Mouse (Mus musculus) erythroblast, embryonic 14.5 days (primary cell): ENCODE results near the gene Tmeff1. TPM values are rescaled to one million over a fixed set of nuclear protein-coding genes. Genes with fewer than 3 reads are reported as not detected.

Source experiments
- H3K27me3 ChIP-seq: 2 replicates; pipeline ENCODE4 v1.6.1; 2012; ENCODE audit warnings: inconsistent platforms; ENCODE audit not compliant: control insufficient read depth
- H3K36me3 ChIP-seq: 2 replicates; pipeline ENCODE4 v1.6.1; 2012; ENCODE audit warnings: mild to moderate bottlenecking, inconsistent platforms; ENCODE audit not compliant: control insufficient read depth
- H3K4me1 ChIP-seq: 2 replicates; pipeline ENCODE4 v1.6.1; 2012; ENCODE audit warnings: inconsistent platforms; ENCODE audit not compliant: control insufficient read depth
- H3K4me3 ChIP-seq: replicated peaks from 2 replicates; pipeline ENCODE3; 2012; ENCODE audit warnings: moderate library complexity, mild to moderate bottlenecking, inconsistent platforms
- H3K9me3 ChIP-seq: 2 replicates; pipeline ENCODE4 v1.6.1; 2012; ENCODE audit warnings: low read length, inconsistent platforms, mixed read lengths; ENCODE audit not compliant: control insufficient read depth
- GATA1 ChIP-seq: IDR thresholded peaks from 2 replicates; pipeline ENCODE4 v1.6.1; 2012; ENCODE audit warnings: low read length, inconsistent platforms, mixed read lengths
- TAL1 ChIP-seq: IDR thresholded peaks from 3 replicates; pipeline ENCODE4 v1.6.1; 2012; ENCODE audit warnings: low read length, inconsistent platforms, mixed read lengths
- polyA plus RNA-seq: library from polyadenylated mRNA; stranded (reverse); fragments of >175 nt; gene quantifications from 2 replicates; pipeline ENCODE4 v1.2.3, GENCODE M21; 2012

Gene Tmeff1
- polyA plus RNA-seq, 1 experiment = 0.05 TPM

- Histone ChIP-seq H3K36me3 (no peaks in the 10 kb centered on the region), H3K27me3 (no peaks in the 10 kb centered on the region), H3K4me1 (no peaks in the 10 kb centered on the region), H3K9me3 (no peaks in the 10 kb centered on the region), H3K4me3 (no peak overlapping the region)
- no peak for TF ChIP-seq TAL1
- TF ChIP-seq GATA1 = no peak
Measured at GRCm38 (mm10) chr4:48596111-48596510, 11.1 kb downstream of the Tmeff1 start.

DNA sequence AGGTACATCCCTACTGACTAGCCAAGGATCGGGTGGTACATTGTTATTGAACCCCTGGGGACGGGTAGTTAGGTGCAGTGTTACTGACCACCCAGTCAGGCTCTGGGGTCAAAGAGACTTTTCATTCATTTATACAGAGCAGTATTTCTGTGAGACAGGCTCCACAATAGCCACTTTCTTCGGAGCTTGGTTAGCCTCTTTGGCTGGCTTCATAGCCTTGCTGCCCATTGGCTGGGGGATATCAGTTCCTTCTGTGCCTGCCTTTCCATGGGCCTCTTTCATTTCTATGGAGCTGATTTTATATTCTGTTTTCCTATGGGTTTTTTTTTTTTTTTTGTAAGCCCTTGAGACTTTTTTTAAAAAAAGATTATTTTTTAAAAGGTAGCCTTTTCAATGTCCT lies 20.7 kb downstream of the Tmeff1 start:
- Histone ChIP-seq H3K9me3 (no peaks in the 10 kb centered on the region), H3K4me3 (no peak overlapping the region), H3K4me1 (no peaks in the 10 kb centered on the region), H3K36me3 (no peaks in the 10 kb centered on the region), H3K27me3 (no peaks in the 10 kb centered on the region)
- TF ChIP-seq TAL1 (no peak), GATA1 (no peak)

DNA sequence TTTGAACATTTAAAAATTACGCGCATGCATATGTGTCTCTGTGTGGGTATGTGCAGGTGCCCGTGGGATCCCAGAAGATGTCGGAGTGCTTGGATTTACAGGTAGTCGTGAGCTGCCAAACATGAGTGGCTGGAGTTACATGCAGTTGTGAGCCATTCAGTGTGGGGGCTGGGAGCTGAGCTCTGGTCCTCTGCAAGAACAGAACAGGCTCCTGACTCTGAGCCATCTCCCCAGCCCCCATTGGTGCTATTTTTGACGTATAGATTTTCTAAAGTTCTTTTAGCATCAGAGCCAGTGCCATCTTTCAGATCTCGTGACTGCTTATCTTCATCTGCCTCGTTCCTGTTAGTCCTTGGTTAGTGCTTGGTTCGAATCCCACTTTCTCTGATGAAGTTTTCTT lies 24.5 kb downstream of the Tmeff1 start:
- no peaks in the 10 kb centered on the region for H3K4me1 ChIP-seq
- no peak overlapping the region for H3K4me3 ChIP-seq
- no peaks in the 10 kb centered on the region for H3K9me3 ChIP-seq
- TF ChIP-seq GATA1 (no peak), TAL1 (no peak)
- no peaks in the 10 kb centered on the region for H3K27me3 ChIP-seq
- no peaks in the 10 kb centered on the region for H3K36me3 ChIP-seq

- no peaks in the 10 kb centered on the region for H3K27me3 ChIP-seq
- no peak for TF ChIP-seq GATA1
- no peak for TF ChIP-seq TAL1
- no peak overlapping the region for H3K4me3 ChIP-seq
- H3K9me3 ChIP-seq = no peaks in the 10 kb centered on the region
- no peaks in the 10 kb centered on the region for H3K4me1 ChIP-seq
- no peaks in the 10 kb centered on the region for H3K36me3 ChIP-seq
Measured at GRCm38 (mm10) chr4:48610251-48610650, 25.3 kb downstream of the Tmeff1 start.

- Histone ChIP-seq H3K4me3 (no peak overlapping the region), H3K36me3 (no peaks in the 10 kb centered on the region), H3K4me1 (no peaks in the 10 kb centered on the region), H3K27me3 (no peaks in the 10 kb centered on the region), H3K9me3 (no peaks in the 10 kb centered on the region)
- TF ChIP-seq TAL1 (no peak), GATA1 (no peak)
Measured at GRCm38 (mm10) chr4:48615483-48615882, 30.5 kb downstream of the Tmeff1 start.

DNA sequence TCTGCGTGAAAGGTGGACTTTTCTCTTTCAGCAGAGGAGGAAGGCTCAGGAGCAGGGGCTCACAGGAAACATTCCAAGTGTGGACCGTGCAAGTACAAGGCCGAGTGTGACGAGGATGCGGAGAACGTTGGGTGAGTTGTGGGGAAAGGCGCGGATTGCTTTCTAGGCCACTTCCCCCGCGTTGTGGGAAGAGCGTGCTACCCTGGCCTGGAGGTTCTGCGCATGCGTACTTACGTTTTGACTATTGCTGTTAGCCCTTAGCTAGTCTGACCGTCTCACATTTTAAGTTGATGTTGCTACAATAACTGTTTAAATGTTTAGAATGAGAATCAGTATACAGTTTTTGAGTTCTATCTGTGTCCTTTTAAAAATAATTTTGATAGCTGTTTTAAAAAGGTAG lies 32.2 kb downstream of the Tmeff1 start:
- Histone ChIP-seq H3K4me1 (no peaks in the 10 kb centered on the region), H3K36me3 (no peaks in the 10 kb centered on the region), H3K4me3 (no peak overlapping the region), H3K27me3 (no peaks in the 10 kb centered on the region), H3K9me3 (no peaks in the 10 kb centered on the region)
- TF ChIP-seq GATA1 (no peak), TAL1 (no peak)

DNA sequence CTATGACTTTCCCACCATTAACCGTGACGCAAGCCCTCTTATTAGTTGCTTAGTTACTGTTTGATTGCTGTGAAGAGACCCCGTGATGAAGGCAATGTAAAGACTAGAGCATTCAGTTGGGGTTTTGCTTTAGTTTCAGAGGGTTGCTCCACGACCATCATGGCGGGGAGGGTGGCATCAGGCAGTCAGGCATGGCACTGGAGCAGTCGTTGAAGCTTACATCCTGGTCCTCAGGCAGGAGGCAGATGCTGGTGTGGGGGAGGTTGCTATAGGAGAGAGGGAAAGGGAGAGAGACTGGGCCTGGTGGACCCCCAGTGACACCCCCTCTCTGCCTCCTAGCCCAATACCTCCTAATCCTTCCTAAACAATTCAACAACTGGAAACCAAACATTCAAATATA lies 35.1 kb downstream of the Tmeff1 start:
- no peaks in the 10 kb centered on the region for H3K27me3 ChIP-seq
- H3K9me3 ChIP-seq = peaks cover 4% of the 10 kb centered on the region
- TF ChIP-seq TAL1 = no peak
- TF ChIP-seq GATA1 = no peak
- H3K4me3 ChIP-seq = no peak overlapping the region
- H3K36me3 ChIP-seq = no peaks in the 10 kb centered on the region
- H3K4me1 ChIP-seq = no peaks in the 10 kb centered on the region

- Histone ChIP-seq H3K9me3 (peaks cover 4% of the 10 kb centered on the region), H3K4me3 (no peak overlapping the region), H3K4me1 (no peaks in the 10 kb centered on the region), H3K27me3 (no peaks in the 10 kb centered on the region), H3K36me3 (no peaks in the 10 kb centered on the region)
- TF ChIP-seq GATA1 (no peak), TAL1 (no peak)
Measured at GRCm38 (mm10) chr4:48622246-48622645, 37.3 kb downstream of the Tmeff1 start.

GRCm38 (mm10) chr4:48622946-48623345 lies 38.0 kb downstream of the Tmeff1 start:
- no peak overlapping the region for H3K4me3 ChIP-seq
- no peaks in the 10 kb centered on the region for H3K27me3 ChIP-seq
- no peak for TF ChIP-seq TAL1
- TF ChIP-seq GATA1 = no peak
- no peaks in the 10 kb centered on the region for H3K36me3 ChIP-seq
- no peaks in the 10 kb centered on the region for H3K4me1 ChIP-seq
- H3K9me3 ChIP-seq = peaks cover 4% of the 10 kb centered on the region

GRCm38 (mm10) chr4:48624961-48625360 lies 40.0 kb downstream of the Tmeff1 start:
- no peaks in the 10 kb centered on the region for H3K27me3 ChIP-seq
- H3K4me1 ChIP-seq = no peaks in the 10 kb centered on the region
- H3K4me3 ChIP-seq = no peak overlapping the region
- no peak for TF ChIP-seq GATA1
- no peak for TF ChIP-seq TAL1
- H3K9me3 ChIP-seq = peaks cover 6% of the 10 kb centered on the region
- no peaks in the 10 kb centered on the region for H3K36me3 ChIP-seq
